Mouse (Mus musculus) heart, adult 18-20 months (tissue): ENCODE data around the gene Ccdc170. TPM values are rescaled to one million over a fixed set of nuclear protein-coding genes. Genes with fewer than 3 reads are reported as not detected.
"Not testable (repeated sequence)": the region's sequence is repeated elsewhere in the genome, so short reads cannot be mapped to it uniquely, and the experiment has no call there.

Source experiments
- DNase-seq, 2 experiments: peaks; one replicate each; pipeline ENCODE4 v3.0.0; 2021 to 2022; ENCODE audit warnings: mixed read lengths in 1 of 2
- long read RNA-seq, 2 experiments: library from polyadenylated mRNA; stranded (forward); transcript quantifications; one replicate each; pipeline ENCODE4 v2.0.0; 2021
- total RNA-seq, 2 experiments: library from RNA; stranded (reverse); gene quantifications; 2 replicates each; pipeline ENCODE4 v1.2.3; 2021

Ccdc170 gene
- total RNA-seq = under 1 TPM; 0.21 to 0.62 TPM
- long read RNA-seq, experiment 1 = 0 reads
- long read RNA-seq, experiment 2 = 0 reads

- DNase-seq = peak; percentile 38 to 45
Observed at GRCm38 (mm10) chr10:4482355-4482754, at the start of gene Ccdc170. Gene Ccdc170, plus strand, starts transcription at chr10:4482502.

GRCm38 (mm10) chr10:4432996-4433755, 49.1 kb upstream of the Ccdc170 start:
- no peak for DNase-seq

- DNase-seq = not testable (repeated sequence)
Observed at GRCm38 (mm10) chr10:4433871-4434270, 48.4 kb upstream of the Ccdc170 start.

- DNase-seq = no peak
Observed at GRCm38 (mm10) chr10:4435416-4435815, 46.9 kb upstream of the Ccdc170 start.

- no peak for DNase-seq
Observed at GRCm38 (mm10) chr10:4456409-4456808, 25.9 kb upstream of the Ccdc170 start.

GRCm38 (mm10) chr10:4460201-4460600, 22.1 kb upstream of the Ccdc170 start:
- DNase-seq = no peak

GRCm38 (mm10) chr10:4465799-4466198, 16.5 kb upstream of the Ccdc170 start:
- no peak for DNase-seq

- DNase-seq = no peak
Observed at GRCm38 (mm10) chr10:4469406-4469805, 12.9 kb upstream of the Ccdc170 start.

GRCm38 (mm10) chr10:4473591-4473993, 8.7 kb upstream of the Ccdc170 start:
- peak in 1 of 2 experiments; percentile 14 for DNase-seq

- no peak for DNase-seq
Observed at GRCm38 (mm10) chr10:4475431-4475830, 6.9 kb upstream of the Ccdc170 start.

GRCm38 (mm10) chr10:4476604-4477003, 5.7 kb upstream of the Ccdc170 start:
- no peak for DNase-seq

- no peak for DNase-seq
Observed at GRCm38 (mm10) chr10:4480929-4481328, 1.4 kb upstream of the Ccdc170 start.

GRCm38 (mm10) chr10:4481695-4482094, 607 bp upstream of the Ccdc170 start:
- DNase-seq = peak; percentile 58 to 61

- no peak for DNase-seq
Observed at GRCm38 (mm10) chr10:4483848-4484247, 1.5 kb downstream of the Ccdc170 start.

- DNase-seq = no peak
Observed at GRCm38 (mm10) chr10:4484986-4485385, 2.7 kb downstream of the Ccdc170 start.

- DNase-seq = no peak
Observed at GRCm38 (mm10) chr10:4489865-4490264, 7.6 kb downstream of the Ccdc170 start.

GRCm38 (mm10) chr10:4491281-4491680, 9.0 kb downstream of the Ccdc170 start:
- no peak for DNase-seq

- no peak for DNase-seq
Observed at GRCm38 (mm10) chr10:4492045-4492444, 9.7 kb downstream of the Ccdc170 start.

- DNase-seq = no peak
Observed at GRCm38 (mm10) chr10:4492909-4493308, 10.6 kb downstream of the Ccdc170 start.

GRCm38 (mm10) chr10:4503251-4503650, 20.9 kb downstream of the Ccdc170 start:
- DNase-seq = no peak

- no peak for DNase-seq
Observed at GRCm38 (mm10) chr10:4512725-4513124, 30.4 kb downstream of the Ccdc170 start.

GRCm38 (mm10) chr10:4517614-4518013, 35.3 kb downstream of the Ccdc170 start:
- DNase-seq = no peak

- DNase-seq = no peak
Observed at GRCm38 (mm10) chr10:4519645-4520044, 37.3 kb downstream of the Ccdc170 start.
